8 mouse cellular contexts compared by ENCODE assay signal in the genomic region with DNA sequence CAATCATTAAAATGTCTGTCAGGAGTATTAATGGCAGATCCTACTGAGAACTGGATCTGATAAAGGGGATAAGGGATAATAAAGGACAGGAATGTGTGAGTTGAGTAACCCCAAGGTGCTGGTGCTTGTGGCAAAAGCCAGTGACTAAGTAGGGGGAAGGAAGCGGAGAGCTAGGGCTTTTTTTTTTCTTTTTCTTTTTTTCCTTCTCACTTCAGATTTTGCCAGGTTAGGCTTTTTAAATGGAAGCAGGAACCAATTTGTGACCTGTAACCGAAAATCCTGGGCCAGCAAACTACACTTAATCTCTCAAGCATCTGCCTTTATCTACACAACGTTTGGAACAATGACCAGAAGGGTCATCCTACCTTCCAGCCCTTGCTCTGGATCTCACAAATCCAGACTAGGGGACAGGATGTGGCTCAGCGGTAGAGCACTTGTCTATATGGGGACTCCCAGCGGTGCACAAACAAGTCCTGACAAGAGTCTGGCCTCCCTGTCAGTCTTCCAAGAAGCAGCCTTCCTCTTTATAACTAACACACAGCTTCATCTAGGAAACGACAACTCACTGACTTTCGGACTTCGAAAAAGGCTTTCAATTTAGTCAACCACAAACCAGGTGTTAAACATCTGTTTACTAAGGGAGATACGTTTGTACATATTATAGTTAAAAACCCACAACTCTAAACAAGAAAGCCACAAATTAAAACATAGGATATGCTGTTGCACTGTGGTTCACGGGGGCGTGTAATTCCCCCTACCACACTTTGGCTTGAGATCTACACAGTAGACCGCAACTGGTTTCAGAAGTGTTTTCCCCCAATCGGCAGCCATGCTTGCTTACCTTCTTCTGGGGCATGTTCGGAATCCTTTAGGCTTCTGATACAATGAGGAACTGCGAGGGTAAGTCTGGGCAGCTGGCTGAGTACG. TPM values are rescaled to one million over a fixed set of nuclear protein-coding genes. Genes with fewer than 3 reads are reported as not detected.
DNase-seq lines count a peak whose midpoint lies in the region; ATAC-seq and TF ChIP-seq lines count a peak whose summit lies in the region.

No protein-coding gene starts in this region.

- no peaks in the 10 kb centered on the region for H3K9me3 ChIP-seq in forebrain, embryonic 13.5 days (replicated peaks)
- no peaks in the 10 kb centered on the region for H3K9me3 ChIP-seq in kidney, postnatal 0 days (replicated peaks; ENCODE audit: low read length)

- no peak for TF ChIP-seq CTCF in kidney, postnatal 0 days (IDR thresholded peaks at IDR 0.05; ENCODE audit: low read depth)

- 31% methylated on average over 16 of the region's 16 CpGs for WGBS in forebrain, embryonic 13.5 days
- 42% methylated on average over 16 of the region's 16 CpGs for WGBS in kidney, postnatal 0 days

- H3K4me3 ChIP-seq in forebrain, embryonic 13.5 days: peak overlapping the region; percentile 56
- H3K4me3 ChIP-seq in kidney, postnatal 0 days (replicated peaks; ENCODE audit: low read depth, low read length): peak overlapping the region; percentile 53

- peaks cover 9% of the 10 kb centered on the region for H3K4me1 ChIP-seq in forebrain, embryonic 13.5 days
- H3K4me1 ChIP-seq in kidney, postnatal 0 days (replicated peaks; ENCODE audit: insufficient read depth, low read length): no peaks in the 10 kb centered on the region

- no peak overlapping the region for H3K27ac ChIP-seq in forebrain, embryonic 13.5 days
- no peak overlapping the region for H3K27ac ChIP-seq in kidney, postnatal 0 days

- peak overlapping the region; percentile 98 for H3K4me2 ChIP-seq in forebrain, embryonic 13.5 days
- H3K4me2 ChIP-seq in kidney, postnatal 0 days (ENCODE audit: low read length): peak overlapping the region; percentile 88

- DNase-seq in 3T3-L1 (ENCODE audit: low read depth, low spot score): peak; percentile 44
- peak; percentile 62 for DNase-seq in CD4-positive helper T cell, adult 2 months (ENCODE audit: low read depth, low spot score)
- no peak for DNase-seq in kidney, postnatal 0 days (ENCODE audit: low spot score)
- DNase-seq in naive thymus-derived CD4-positive, alpha-beta T cell, adult 2 months (ENCODE audit: low read depth): peak; percentile 57
- DNase-seq in cerebellum, postnatal 10 days: no peak
- no peak for DNase-seq in frontal cortex, postnatal 10 days (ENCODE audit: low spot score in 2 of 2)
- no peak for DNase-seq in layer of hippocampus, postnatal 25 days (ENCODE audit: extremely low spot score in 1 of 2, low spot score in 1 of 2)

- peaks cover 35% of the 10 kb centered on the region for H3K27me3 ChIP-seq in forebrain, embryonic 13.5 days
- no peaks in the 10 kb centered on the region for H3K27me3 ChIP-seq in kidney, postnatal 0 days (ENCODE audit: insufficient read depth, low read length)

- no peaks in the 10 kb centered on the region for H3K36me3 ChIP-seq in forebrain, embryonic 13.5 days (ENCODE audit: poor library complexity, severe bottlenecking)
- no peaks in the 10 kb centered on the region for H3K36me3 ChIP-seq in kidney, postnatal 0 days (ENCODE audit: insufficient read depth, low read length)

- no peak overlapping the region for H3K9ac ChIP-seq in forebrain, embryonic 13.5 days
- 0 out of 2 replicates have a peak overlapping the region, but pooled peaks have one; percentile 62 for H3K9ac ChIP-seq in kidney, postnatal 0 days (ENCODE audit: low read depth, low read length)

- no peak for ATAC-seq in forebrain, embryonic 13.5 days
- no peak for ATAC-seq in kidney, postnatal 0 days (replicated peaks; ENCODE audit: low FRiP score, low read depth)

RNA-seq across cellular contexts. Expression of a gene that starts 1.2 kb away (rescaled TPM):
- 0.45 and 0.52 TPM in 2 replicates for polyA plus RNA-seq in forebrain, embryonic 13.5 days (2015; fragmentation: Nextera tagmentation; extraction: Ambion mirVana)
- 1.5 and 1.7 TPM in 2 replicates for polyA plus RNA-seq in kidney, postnatal 0 days (2015; fragmentation: Nextera tagmentation; extraction: Ambion mirVana)
- under 1 TPM; 0.45 to 0.54 TPM for total RNA-seq in layer of hippocampus, postnatal 25 days (2021)

RNA-seq across cellular contexts. Expression of a gene that starts 19.1 kb away (rescaled TPM):
- 9.3 and 10.0 TPM in 2 replicates for polyA plus RNA-seq in forebrain, embryonic 13.5 days (2015; fragmentation: Nextera tagmentation; extraction: Ambion mirVana)
- 9.1 and 12.6 TPM in 2 replicates for polyA plus RNA-seq in kidney, postnatal 0 days (2015; fragmentation: Nextera tagmentation; extraction: Ambion mirVana)
- 1 to 10 TPM in 1 of 2 experiments, under 1 TPM in 1; 0.70 to 1.3 TPM for total RNA-seq in layer of hippocampus, postnatal 25 days (2021)

RNA-seq across cellular contexts. Expression of a gene that starts 31.9 kb away (rescaled TPM):
- polyA plus RNA-seq in forebrain, embryonic 13.5 days (2015; fragmentation: Nextera tagmentation; extraction: Ambion mirVana): 12.6 and 12.7 TPM in 2 replicates
- polyA plus RNA-seq in kidney, postnatal 0 days (2015; fragmentation: Nextera tagmentation; extraction: Ambion mirVana): 6.9 and 7.2 TPM in 2 replicates
- total RNA-seq in layer of hippocampus, postnatal 25 days (2021): 10 to 100 TPM in 1 of 2 experiments, 1 to 10 TPM in 1; 8.7 to 11.0 TPM

Comparison
In these comparisons a context has a peak if more than half of its experiments do, and no peak if none do; other contexts are left out.
1. DNase-seq: peak in 3T3-L1 (single experiment), CD4-positive helper T cell, adult 2 months (single experiment) and naive thymus-derived CD4-positive, alpha-beta T cell, adult 2 months (single experiment); none in kidney, postnatal 0 days (single experiment), cerebellum, postnatal 10 days (0 of 2), frontal cortex, postnatal 10 days (0 of 2) and layer of hippocampus, postnatal 25 days (0 of 2).